Mouse (Mus musculus) ZHBTc4 (cell line): Measurements from ENCODE around the gene Grik4.
A peak's percentile ranks its signal among the peaks of the same experiment; 100 is the strongest.

Source experiments
- DNase-seq: peaks from one replicate; pipeline ENCODE4 v3.0.0-alpha.2; 2011; ENCODE audit warnings: low read depth, low spot score

Grik4 gene

DNA sequence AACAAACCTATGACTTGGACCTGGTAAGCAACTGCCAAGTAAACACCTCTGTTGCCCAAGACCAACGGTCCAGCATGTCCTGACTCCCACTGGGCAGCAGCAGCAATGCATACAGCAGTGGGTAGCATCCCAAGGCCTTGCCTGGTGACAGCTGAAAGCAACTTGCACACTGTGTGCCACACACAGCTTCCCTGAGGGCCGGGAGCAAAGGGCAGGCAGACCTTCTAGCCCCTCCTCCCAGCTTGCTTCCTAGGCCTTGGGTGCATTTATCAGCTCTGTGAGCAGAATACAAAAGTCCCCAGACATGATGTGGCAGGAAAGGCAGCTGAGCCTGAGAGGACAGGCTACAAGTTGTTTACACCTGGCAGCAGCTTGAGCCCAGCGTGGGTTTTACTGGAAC is 37.3 kb downstream of the Grik4 start:
- DNase-seq = no peak

DNA sequence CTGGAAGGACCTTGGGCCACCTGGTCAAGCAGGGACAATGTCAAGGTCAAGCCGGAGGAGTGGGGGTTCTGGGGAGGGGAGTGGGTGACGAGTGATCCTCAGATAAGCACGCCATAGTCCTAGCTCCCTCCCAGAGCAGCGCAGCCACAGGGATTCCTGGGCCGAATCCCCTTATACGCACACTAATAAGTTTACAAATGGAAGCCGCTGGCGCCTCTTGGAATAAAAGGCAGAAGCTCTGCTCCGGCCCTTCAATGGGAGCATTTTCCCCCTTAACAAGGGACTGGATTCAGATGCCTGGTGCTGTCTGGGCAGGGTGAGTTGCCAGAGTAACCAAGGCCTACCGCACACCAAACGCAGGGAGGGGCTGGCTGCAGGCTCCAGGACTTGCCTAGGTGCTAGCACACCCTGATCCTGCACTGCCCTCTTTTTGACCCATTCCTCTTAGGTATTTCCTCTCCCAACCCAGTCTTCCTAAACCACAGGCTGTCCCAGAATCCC is 46.2 kb downstream of the Grik4 start:
- peak; percentile 96 for DNase-seq

DNA sequence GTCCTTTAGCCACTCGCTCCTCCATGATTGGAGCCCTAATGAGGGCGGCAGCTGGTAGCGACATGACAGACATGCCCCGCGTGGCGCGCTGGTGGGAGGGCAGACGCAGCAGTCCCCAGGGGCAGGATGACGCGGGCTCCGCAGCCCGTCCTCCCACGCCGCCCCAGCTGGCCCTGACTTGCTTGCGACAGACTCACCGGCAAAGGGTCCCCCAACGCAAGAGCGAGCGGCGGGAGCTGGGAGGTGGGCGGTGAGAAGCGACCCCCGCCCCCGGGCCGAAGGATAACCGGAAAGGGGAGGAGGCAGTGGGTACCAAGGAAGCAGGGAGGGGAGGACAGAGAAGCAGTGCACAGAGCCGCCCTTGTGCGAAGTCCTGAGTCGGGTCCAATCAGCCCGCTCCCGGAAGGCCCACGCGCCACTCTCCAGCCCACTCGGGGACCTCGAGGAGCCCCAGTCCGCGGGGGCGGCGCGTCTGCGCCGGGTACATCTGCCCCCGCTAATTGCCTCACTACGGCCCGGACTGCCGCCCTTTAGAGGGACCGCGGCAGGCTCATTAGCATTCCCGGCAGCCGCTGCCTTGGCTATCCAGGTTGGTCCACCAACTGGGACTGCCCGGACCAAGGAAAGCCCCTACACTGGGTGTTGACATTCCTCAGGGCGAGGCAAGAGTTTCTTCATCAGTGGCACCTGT is 46.8 kb downstream of the Grik4 start:
- DNase-seq = peak; percentile 51

DNA sequence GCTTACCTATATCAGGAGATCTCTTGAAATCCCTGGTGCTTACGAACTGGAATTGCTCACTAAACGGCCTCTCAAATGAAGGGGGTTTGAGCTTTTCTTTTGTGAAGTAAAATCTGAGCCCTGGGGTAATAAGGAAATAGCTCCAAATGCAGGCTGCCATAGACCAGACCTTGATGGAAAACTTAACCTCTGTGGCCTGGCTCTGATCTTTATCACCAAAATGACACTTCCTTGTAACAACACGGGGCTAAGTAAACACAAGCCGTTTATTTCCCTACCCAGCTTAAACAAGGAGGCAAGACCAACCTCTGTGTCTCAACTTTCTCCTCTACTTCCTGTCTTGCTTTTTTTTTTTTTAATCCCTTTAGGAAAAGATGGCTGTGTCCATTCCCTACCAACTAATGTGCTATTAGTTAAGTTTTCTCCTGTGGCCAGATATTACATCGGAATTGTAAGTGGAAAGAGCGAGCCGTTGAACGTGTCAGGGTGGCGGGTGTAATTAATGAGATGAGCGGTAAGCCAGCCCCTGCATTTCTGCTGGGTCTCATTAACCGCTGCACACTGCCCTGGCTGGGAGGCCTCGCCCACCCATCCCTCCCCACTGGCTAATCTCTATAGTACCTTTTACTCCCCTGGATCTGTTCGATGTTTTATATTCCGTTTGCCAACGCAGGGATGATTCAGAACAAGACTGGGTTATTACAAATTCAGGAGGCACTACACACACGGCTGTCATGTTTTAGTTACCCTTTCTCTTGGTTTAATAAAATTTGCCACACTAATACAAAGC is 47.7 kb downstream of the Grik4 start:
- no peak for DNase-seq

DNA sequence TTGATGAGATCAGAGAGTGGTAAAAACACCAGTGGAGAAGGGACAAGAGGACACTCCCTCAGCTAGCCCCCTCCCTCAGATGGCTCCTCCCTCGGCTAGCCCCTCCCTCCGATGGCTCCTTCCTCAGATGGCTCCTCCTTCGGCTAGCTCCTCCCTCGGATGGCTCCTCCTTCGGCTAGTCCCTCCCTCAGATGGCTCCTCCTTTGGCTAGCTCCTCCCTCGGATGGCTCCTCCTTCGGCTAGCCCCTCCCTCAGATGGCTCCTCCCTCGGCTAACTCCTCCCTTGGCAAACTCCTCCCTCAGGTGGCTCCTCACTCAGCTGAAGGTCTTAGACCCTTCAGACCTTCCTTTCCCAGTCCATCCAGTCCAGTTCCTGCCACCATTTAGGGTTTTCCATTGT is 51.5 kb downstream of the Grik4 start:
- DNase-seq = peak; percentile 88

DNA sequence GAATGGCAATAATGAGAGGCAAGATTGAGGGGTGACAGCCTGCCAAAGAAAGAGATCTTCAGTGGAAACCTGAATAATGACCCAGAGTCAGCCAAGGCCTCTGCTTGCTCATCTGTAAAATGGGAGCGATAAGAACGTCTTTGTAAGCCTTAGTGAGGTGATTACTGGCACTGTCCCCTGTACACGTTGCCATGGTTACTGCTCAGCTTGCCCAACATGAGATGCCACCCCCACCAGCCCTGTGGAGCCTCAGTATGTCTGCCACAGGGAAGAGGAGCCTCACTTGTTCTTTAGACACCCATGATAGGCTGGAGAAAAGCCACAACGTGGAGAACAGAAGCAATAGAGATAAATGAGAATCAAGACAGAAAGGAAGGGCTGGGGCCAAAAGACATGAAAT is 56.4 kb downstream of the Grik4 start:
- no peak for DNase-seq

DNA sequence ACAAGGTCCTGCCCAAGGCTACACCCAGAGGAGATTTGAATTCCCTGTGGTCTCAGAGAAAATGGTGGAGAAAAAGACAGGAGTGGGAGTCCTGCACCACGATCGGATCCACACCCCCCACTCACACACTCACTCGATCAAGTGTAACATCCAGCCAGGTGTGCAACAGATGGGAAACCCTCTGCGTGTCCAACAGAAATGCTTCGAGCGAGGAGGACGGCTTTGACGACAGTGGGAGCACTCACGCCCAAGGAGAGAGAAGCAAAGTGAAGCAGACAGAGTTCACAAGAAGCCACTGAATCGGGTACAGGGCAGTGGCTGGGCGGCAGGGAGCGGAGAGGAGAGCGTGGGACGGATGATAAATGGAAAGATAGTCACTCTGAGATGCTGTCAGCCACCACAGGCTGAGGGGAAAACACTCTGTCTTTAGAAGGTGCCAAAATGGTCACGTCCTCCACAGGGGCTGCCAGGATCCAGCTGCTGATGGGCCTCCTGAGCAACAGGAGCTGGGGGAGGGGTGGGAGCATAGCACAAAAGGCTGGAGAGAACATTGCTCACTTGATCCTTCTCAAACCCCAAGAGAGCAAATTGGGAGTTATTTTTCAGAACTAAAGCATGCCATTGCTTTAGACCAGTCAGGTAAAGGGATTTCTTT is 58.1 kb downstream of the Grik4 start:
- peak; percentile 32 for DNase-seq

DNA sequence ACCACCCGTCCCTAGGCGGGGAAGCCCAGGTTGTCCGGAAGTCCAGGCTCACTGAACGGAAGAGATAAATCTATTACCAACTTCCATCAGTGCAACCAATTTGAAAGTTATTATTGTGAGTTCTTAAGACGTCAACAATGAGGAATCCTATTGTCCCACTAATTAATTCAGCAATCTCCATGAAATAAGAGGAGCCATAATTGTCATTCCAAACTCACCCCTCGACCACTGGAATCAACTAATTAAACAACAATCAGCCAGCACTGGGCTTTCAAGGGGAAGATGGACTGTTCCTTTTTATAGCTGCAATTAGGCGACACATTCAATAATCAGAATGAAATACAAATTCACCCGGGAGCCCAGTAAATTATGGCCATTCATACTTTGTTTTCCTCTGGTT is 58.7 kb downstream of the Grik4 start:
- no peak for DNase-seq

DNA sequence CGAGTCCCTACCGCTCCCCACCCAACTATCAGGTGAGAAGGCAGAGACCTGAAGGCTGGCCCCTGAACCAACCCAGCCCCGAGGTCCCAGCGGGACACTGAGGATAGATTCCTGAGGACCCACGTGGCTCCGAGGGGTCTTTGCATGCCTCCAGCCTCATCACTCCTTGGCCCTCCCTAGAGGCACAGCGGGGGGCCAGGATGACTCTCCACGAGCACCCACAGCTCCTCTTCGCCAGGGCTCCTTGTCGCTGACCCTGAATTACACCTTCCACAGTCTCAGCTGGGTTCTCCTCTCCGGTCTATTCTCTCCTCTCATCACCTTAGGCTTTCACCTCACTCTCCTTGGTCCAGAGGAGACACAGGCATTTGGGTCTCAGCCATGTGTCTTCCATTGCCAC is 59.2 kb downstream of the Grik4 start:
- DNase-seq = peak; percentile 67

DNA sequence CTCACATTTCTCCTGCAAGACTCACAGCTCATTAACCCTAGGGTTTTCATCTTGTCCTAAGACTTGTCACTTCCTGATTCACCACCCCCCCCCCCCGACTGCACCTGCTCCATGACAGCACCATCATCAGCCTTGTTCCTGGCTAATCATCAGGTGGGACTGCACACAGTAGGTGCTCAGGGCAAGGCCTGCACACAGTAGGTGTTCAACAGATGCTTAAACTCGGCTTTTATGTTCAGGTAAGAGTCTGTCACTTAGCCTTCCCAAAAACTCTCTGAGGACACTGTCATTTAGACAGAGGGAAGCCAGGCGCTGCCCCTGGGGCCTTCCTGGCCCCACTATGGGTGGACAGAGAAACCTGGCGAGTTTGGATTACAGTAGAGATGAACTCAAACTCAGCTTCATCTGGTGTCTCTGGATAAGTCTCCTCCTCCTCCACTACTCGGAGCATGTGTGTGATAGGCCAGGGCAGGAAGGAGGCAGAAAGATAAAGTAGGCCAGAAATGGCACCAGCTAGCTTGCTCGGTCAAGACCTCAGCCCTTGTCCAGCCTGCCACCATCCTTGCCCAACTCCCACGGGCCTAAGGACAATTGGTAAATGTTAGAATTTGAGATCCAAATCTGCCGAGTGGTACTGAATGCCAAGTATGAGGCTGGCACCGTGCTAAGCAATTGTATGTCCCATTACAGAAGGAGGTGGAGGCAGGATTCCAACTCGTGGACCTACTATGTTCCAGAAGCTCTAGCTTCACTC is 61.1 kb downstream of the Grik4 start:
- DNase-seq = no peak

DNA sequence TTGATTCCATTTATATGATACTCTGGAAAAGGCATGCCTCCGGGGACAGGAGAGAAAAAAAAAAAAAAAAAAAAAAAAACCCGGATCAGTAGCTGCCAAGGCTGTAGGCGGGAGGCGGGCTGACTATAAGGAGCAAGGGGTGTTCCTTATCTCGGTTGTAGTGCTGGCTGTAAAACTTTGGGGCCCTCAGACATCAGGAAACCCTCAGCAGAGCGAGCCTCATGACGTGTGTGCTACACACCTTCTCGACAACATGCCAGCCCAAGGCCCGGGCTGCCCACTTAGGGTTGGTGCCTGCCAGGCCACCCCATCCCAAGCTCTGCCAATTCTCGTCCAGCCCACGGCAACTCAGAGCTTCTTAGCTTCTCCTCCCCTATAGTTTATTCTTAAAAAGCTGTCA is 62.0 kb downstream of the Grik4 start:
- no peak for DNase-seq

DNA sequence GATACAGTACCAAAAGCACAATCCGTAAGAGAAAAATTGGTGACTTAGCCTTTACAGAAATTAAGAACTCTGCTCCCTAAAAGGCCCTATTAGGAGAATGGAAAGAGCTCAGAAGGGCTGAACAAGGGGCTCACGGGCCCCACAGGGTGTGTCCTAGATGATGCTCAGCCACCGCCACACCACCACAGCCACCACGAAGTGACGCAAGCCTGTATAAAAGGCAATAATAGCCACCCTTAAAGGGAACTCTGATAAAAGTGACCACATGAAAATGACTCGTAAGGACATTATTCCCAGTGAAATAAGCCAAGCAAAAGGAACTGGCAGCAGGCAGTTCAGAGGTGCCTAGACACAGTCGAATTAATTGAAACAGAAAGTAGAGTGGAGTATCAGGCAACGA is 63.3 kb downstream of the Grik4 start:
- no peak for DNase-seq

DNA sequence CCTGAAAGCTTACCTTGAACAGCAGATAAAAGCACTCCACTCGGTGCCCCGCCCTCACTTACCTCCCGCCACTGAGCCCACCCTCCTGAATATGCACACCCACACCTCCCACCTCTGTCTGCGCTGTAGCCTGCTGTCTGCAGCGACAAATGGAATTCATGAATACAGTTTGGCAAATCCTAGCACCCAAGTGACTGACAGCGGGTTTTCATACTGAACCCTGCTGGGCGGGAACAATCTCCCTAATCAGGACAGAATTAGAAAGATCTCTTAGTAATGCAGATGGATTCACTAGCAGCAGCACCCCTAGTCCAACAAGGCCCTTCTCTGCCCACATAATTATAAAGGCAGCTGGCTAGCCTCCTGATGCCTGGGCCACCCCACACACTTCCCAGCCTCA is 65.9 kb downstream of the Grik4 start:
- DNase-seq = peak; percentile 89

DNA sequence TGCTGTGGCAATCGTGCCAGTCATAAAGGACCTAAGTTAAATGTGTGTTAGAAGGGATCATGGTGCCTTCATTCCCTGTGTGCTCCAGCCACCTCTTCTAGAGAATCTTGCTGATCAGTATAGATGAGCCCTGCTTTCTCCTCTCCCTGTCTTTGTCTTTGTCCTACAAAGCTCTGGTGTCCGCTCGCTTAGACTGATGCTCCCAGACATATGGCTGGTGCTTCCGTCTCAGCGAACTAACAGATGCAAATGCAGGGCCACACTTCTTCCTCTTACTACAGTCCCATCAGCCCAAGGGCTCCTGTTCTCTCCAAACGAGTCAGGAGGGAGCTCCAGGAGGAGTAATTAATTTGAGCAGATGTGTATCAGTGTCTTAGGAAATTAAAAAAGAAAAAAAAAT is 71.4 kb downstream of the Grik4 start:
- no peak for DNase-seq

DNA sequence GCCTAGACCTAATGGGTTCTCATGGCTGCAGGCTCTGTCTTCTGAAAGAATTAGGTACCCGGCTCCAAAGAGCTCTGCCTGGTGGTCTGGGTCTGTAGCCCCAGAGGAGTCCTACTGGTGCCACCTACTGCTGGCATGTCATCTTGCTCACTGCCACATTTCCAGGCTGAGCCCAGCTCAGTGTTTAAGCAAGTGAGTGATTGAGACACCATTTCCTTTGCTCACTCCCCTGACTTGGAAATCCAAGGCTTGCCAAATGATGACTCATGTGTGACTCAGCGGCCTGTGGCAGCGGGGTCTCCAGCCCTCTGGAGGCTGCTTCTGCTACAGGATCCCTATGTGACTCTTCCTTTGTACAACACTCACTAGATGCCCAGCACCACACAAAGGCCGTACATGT is 72.6 kb downstream of the Grik4 start:
- no peak for DNase-seq

DNA sequence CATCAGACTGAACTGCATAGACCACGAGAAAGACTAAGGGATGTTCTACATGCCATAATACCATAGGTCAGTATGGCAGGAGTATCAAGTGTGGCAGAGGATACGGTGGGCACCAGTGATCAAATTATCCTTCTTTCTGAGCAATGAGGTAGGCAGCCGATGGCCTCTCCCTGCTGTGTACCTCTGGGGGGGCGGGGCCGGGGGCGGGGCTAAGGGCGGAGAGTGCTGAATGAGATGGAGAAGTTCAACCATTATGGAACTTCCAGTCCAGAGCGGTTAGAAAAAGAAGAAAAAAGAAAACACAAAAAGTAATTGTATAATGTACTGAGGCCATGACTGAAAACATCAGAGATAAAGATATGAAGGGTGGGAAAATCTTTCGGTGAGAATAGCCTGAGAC is 74.0 kb downstream of the Grik4 start:
- peak; percentile 53 for DNase-seq

DNA sequence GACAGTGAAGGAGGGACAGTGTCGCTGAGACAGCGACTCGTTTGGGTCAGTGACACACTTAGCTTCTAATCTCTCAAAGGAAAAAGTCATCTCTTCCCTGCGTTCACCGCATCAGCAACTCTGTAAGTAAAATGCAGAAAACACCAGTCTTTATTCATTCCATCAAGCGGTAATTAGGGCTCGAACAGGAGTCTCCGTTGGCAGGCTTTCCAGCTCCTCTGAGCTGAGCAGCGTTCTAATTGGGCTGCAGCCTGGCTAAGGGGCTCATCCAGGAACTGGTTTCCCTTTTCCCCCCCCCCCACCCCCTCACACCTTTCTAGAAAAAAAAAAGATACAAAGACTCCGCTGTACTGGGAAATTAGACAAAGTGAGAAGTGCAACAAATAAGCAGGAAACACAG is 75.8 kb downstream of the Grik4 start:
- no peak for DNase-seq

DNA sequence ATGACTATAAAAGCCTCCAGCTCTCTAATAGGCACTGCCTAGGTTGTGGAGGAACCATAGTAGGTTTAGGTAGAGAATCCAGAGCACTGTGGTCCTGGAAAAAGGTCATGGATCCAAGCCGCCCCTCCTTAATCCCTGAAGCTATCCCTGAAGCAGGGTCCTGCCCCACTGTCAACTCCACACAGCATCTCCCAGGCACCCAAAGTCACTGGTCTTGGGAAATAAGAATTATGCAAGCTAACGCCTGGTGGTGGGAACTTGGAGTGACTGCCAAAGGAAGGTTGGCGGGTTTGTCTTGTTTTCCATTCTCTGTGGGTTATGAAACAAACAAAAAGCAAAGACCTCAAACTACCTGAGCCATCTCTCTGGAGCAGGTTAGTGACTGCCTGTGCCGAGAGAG is 77.6 kb downstream of the Grik4 start:
- no peak for DNase-seq

DNA sequence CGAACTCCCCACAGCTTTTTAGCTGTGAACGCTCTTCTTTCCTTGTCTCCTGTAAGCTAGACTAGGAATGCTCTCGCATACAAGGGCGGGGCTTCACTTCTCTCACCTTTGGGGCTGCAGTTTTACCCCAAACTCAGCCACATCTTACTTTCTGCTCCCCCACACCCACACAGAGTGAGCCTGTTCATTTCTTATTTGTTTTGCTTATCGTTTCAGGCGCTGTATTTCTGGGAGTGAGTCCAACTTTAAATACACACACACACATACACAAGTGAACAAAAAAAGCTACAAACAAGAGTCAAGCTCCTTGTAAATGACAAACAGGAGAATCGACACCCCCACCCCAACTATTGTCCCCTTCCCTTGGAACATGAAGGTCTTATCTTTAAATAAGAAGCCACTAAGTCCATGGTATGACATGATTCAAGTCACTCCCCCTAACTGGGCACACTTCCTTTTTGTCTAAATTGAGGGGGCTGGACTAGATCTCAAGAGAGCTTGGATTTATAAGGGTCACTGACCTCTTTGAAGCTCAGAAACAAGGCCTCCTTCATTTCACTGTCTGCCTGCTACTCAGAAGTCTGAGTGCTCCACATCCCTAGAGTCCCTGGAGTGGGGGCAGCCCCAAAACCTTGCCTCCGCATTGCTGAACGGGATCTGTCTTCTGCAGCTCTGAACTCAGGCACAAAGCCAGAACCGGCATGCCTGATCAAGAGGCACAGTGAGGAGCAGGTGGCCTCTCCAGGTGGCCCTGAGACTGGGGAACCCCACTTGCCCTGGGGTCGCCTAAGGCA is 79.1 kb downstream of the Grik4 start:
- DNase-seq = no peak

DNA sequence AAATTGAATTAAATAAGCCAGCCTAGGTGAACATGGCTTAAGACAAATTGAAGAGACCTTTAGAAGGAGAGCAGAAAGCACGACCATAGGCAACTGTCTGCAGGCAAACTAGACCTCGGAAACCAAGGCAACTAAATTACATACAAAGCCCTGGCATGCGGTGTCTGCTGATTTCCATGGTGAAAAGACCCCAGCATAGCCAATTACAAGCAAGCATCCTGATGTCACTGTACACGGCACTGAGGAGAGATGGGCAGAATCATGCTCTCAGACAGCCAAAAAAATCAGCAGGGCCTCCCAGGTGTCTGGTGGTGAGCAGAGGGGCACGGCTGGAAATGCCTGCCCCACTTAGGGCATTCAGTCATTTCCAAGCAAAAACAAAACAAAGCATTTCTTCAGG is 80.9 kb downstream of the Grik4 start:
- no peak for DNase-seq

DNA sequence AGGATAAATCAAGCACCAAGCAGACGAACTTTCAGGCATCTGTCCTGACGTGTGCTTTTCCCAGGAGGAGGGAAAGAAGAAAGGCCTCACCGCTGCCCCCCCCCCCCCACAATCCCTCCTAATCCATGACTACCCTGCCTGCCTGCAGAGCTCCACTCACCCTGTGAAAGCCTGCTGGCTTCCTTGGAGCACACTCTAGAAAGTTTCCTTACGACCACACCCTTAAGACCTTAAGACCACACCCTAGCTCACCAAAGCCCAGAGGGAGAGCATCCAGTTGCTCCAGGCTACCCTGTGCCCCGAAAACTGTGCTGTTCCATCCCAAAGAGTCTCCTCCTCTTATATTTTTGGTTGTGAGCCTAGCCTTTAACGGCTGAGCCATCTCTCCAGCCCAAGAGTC is 82.6 kb downstream of the Grik4 start:
- no peak for DNase-seq
